Mouse (Mus musculus) kidney, postnatal 0 days (tissue): ENCODE results near the gene Golga7b. TPM values are rescaled to one million over a fixed set of nuclear protein-coding genes. Genes with fewer than 3 reads are reported as not detected.

Experiments used
- ATAC-seq: fragments of 200-750 bp; cut with Nextera tagmentation; replicated peaks from 2 replicates; pipeline ENCODE4 v1.8.0; 2017; ENCODE audit warnings: low read depth, moderate number of reproducible peaks, moderate TSS enrichment, moderate library complexity; ENCODE audit not compliant: low FRiP score
- DNase-seq: peaks from one replicate; pipeline ENCODE4 v3.0.0-alpha.2; 2016; ENCODE audit warnings: low spot score
- H3K27ac ChIP-seq: fragments of 300-500 bp; sonication (generic); 2 replicates; pipeline ENCODE4 v1.5.1; 2014; ENCODE audit warnings: mild to moderate bottlenecking
- H3K27me3 ChIP-seq: fragments of 300-500 bp; sonication (generic); 2 replicates; pipeline ENCODE4 v1.6.1; 2014; ENCODE audit warnings: low read length, mixed read lengths; ENCODE audit not compliant: insufficient read depth
- H3K36me3 ChIP-seq: fragments of 300-500 bp; sonication (generic); 2 replicates; pipeline ENCODE4 v1.6.1; 2014; ENCODE audit warnings: low read length, mixed read lengths; ENCODE audit not compliant: insufficient read depth
- H3K4me1 ChIP-seq: fragments of 300-500 bp; sonication (generic); replicated peaks from 2 replicates; pipeline ENCODE4 v1.6.1; 2014; ENCODE audit warnings: antibody characterized with exemption, low read length, mixed read lengths; ENCODE audit not compliant: insufficient read depth
- H3K4me2 ChIP-seq: fragments of 300-500 bp; sonication (generic); 2 replicates; pipeline ENCODE4 v1.6.1; 2014; ENCODE audit warnings: mild to moderate bottlenecking, low read length, moderate library complexity, mixed read lengths
- H3K4me3 ChIP-seq: fragments of 300-500 bp; sonication (generic); replicated peaks from 2 replicates; pipeline ENCODE4 v1.5.1; 2014; ENCODE audit warnings: low read depth, low read length
- H3K9ac ChIP-seq: fragments of 300-500 bp; sonication (generic); 2 replicates; pipeline ENCODE4 v1.6.1; 2014; ENCODE audit warnings: low read depth, low read length
- H3K9me3 ChIP-seq: fragments of 300-500 bp; sonication (generic); replicated peaks from 2 replicates; pipeline ENCODE4 v1.6.1; 2016; ENCODE audit warnings: low read length, inconsistent platforms, mixed read lengths
- CTCF ChIP-seq: IDR thresholded peaks from 2 replicates; pipeline ENCODE4 v1.5.1; 2016; ENCODE audit warnings: antibody characterized with exemption, low read depth, mild to moderate bottlenecking, moderate library complexity
- WGBS: fragments of 180-500 bp; shearing (Covaris S2); extraction: QIAGEN DNeasy Blood & Tissue Kit; methylation state at CpG from one replicate; pipeline ENCODE4 v1.1.7; 2014; 5-methylcytosine and 5-hydroxymethylcytosine counted together
- polyA plus RNA-seq: library from polyadenylated mRNA; unstranded; fragments of >200 nt; fragmentation: Nextera tagmentation; extraction: Ambion mirVana; gene quantifications from 2 replicates; pipeline ENCODE4 v1.2.1, GENCODE M21; 2015

Gene Golga7b
- polyA plus RNA-seq, 1 experiment from 2014 or later: not detected

DNA sequence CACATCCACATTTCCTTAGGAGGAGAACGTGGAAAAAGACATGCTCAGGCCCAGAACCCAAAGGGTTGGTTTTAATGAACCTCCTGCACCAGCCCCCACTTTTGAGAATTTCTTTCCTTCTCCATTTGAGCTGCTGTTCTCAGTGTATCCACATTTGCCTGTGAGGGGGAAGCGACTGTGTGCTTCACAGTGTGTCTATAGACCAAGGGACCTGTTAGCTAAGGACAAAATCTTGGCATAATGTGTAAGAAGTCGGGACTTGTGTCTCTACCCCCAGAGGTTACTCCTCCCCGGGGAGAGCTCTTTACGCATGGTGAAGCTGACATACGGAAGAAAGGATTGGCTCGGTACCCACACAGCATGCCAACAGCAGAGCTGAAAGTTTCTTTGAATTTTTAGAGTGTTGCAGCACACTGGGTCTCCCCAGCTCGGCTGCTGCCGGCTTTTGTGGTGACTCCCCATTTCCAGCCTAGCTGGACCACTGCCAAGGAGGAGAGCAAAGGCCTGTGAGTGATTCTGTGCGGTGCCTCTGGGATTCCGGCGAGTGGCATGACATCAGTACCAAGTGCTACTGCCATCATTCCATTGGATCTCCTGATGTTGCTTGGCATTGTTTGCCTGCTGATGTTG lies 9.4 kb downstream of the Golga7b start:
- Histone ChIP-seq H3K4me1 (0 out of 2 replicates have a peak, but pooled peaks cover 3% of the 10 kb centered on the region), H3K4me3 (no peak overlapping the region), H3K36me3 (no peaks in the 10 kb centered on the region), H3K4me2 (no peak overlapping the region), H3K27ac (no peak overlapping the region), H3K27me3 (peaks cover 5% of the 10 kb centered on the region; the same call in 1 of the 2 replicates), H3K9me3 (no peaks in the 10 kb centered on the region), H3K9ac (no peak overlapping the region)
- WGBS: 84% methylated on average over 12 of the region's 12 CpGs
- no peak for TF ChIP-seq CTCF
- ATAC-seq: no peak
- no peak for DNase-seq

DNA sequence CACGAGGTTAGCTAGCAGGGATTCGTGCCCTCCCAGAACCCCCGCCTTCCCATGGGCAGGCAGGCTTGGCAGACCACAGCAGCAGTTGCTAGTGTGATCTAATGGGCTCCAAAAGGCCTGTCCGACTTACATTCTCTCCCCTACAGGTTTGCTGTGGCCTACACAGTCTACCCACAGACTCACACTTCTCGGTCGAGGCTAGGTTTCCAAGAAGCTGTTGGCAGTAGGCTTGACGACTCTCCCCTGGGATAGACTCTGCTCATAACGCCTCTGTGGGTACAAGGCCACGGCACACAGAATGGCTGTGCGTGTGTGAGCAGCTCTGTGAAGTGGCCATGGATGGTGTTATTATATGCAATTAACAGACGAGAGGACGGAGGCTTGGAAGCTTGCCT lies 9.9 kb downstream of the Golga7b start:
- no peak for ATAC-seq
- Histone ChIP-seq H3K27ac (no peak overlapping the region), H3K9ac (no peak overlapping the region), H3K9me3 (no peaks in the 10 kb centered on the region), H3K4me2 (no peak overlapping the region), H3K36me3 (no peaks in the 10 kb centered on the region), H3K27me3 (peaks cover 5% of the 10 kb centered on the region; the same call in 1 of the 2 replicates), H3K4me3 (no peak overlapping the region), H3K4me1 (0 out of 2 replicates have a peak, but pooled peaks cover 3% of the 10 kb centered on the region)
- no peak for TF ChIP-seq CTCF
- no peak for DNase-seq
- 85% methylated on average over 12 of the region's 12 CpGs for WGBS

- Histone ChIP-seq H3K4me1 (0 out of 2 replicates have a peak, but pooled peaks cover 3% of the 10 kb centered on the region), H3K36me3 (no peaks in the 10 kb centered on the region), H3K4me2 (no peak overlapping the region), H3K4me3 (no peak overlapping the region), H3K27ac (no peak overlapping the region), H3K9ac (no peak overlapping the region), H3K9me3 (no peaks in the 10 kb centered on the region), H3K27me3 (peaks cover 5% of the 10 kb centered on the region; the same call in 1 of the 2 replicates)
- TF ChIP-seq CTCF: no peak
- ATAC-seq: no peak
- WGBS: 69% methylated on average over 3 of the region's 3 CpGs
- DNase-seq: no peak
Measured at GRCm38 (mm10) chr19:42258031-42258430, 10.7 kb downstream of the Golga7b start.

- H3K4me2 ChIP-seq: no peak overlapping the region
- WGBS: 59% methylated on average over 5 of the region's 5 CpGs
- no peak overlapping the region for H3K4me3 ChIP-seq
- H3K27me3 ChIP-seq: peaks cover 5% of the 10 kb centered on the region; the same call in 1 of the 2 replicates
- DNase-seq (no peak), ATAC-seq (no peak)
- no peaks in the 10 kb centered on the region for H3K36me3 ChIP-seq
- no peak overlapping the region for H3K27ac ChIP-seq
- no peak for TF ChIP-seq CTCF
- no peak overlapping the region for H3K9ac ChIP-seq
- no peaks in the 10 kb centered on the region for H3K9me3 ChIP-seq
- 0 out of 2 replicates have a peak, but pooled peaks cover 3% of the 10 kb centered on the region for H3K4me1 ChIP-seq
Measured at GRCm38 (mm10) chr19:42258596-42258995, 11.2 kb downstream of the Golga7b start.

- Histone ChIP-seq H3K9ac (no peak overlapping the region), H3K27ac (no peak overlapping the region), H3K9me3 (no peaks in the 10 kb centered on the region), H3K4me3 (no peak overlapping the region), H3K27me3 (no peaks in the 10 kb centered on the region), H3K4me1 (0 out of 2 replicates have a peak, but pooled peaks cover under 1% of the 10 kb centered on the region), H3K4me2 (no peak overlapping the region), H3K36me3 (no peaks in the 10 kb centered on the region)
- WGBS: 81% methylated on average over 8 of the region's 8 CpGs
- no peak for DNase-seq
- no peak for TF ChIP-seq CTCF
- no peak for ATAC-seq
Measured at GRCm38 (mm10) chr19:42260486-42260885, 13.1 kb downstream of the Golga7b start.

DNA sequence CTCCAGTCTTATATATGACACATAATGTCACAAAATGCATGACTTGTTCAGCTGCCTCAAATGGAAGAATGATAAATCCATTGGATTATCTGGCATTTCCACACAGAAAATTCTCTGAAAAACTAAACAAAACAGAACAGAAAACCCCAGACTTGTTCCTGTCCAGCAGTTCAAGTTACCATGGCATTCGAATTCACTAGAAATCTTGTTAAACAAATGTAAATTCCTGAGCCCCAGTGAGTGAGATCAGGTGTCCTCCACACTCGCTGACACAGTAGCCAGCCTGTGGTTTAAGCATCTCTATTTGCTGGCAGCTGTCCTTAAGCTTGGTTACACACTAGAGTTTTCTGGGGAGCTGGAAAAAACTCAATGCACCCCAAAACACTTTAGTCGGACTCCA lies 16.1 kb downstream of the Golga7b start:
- Histone ChIP-seq H3K9ac (no peak overlapping the region), H3K9me3 (no peaks in the 10 kb centered on the region), H3K4me2 (no peak overlapping the region), H3K4me1 (no peaks in the 10 kb centered on the region), H3K36me3 (no peaks in the 10 kb centered on the region), H3K27me3 (no peaks in the 10 kb centered on the region), H3K4me3 (no peak overlapping the region), H3K27ac (no peak overlapping the region)
- TF ChIP-seq CTCF: no peak
- DNase-seq (peak; percentile 39), ATAC-seq (no peak)
- WGBS: 39% methylated on average over 3 of the region's 3 CpGs
